Mouse (Mus musculus): Measurements from ENCODE around the gene Sez6l.

The Sez6l gene

GRCm38 (mm10) chr5:112533312-112534075, 43.5 kb downstream of the Sez6l start:
- no peak for DNase-seq (ENCODE audit: low spot score)

DNA sequence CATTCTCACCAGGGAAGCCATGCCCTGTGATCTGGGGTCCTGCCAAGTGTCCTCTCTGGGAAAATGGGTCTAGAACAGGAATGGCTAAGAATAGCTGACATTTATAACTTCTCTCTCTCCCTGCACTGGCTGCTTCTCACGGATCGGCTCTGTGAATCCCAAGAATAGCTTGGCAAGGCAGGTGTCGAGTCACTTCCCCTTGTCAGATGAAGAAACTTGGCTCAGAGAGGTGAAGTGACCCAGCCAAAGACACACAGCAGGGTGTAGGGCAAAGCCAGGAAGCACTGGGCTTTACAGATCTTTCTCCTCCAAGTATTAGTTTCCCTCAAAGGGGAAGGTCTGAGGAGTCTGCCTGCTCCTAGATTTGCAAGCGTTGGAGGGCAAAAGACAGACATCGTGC, 44.1 kb downstream of the Sez6l start:
- no peak for DNase-seq (ENCODE audit: low spot score)

DNA sequence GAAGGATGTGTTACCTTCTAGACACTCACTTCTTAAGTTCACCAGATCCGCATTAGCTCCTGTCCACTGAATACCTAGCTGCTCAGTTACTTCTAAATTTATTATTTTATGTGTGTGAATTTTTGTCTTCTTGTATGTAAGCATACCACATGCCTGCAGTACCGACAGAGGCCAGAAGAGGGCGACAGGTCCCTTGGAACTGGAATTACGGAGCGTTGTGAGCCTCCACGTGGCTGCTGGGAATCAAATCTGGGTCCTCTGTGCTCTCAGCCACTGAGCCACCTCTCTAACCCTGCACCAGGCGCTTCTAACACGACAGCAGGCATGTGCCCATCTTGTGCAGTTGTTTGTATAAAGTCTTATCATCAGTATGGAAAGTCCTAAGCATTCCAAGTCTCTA, 44.8 kb downstream of the Sez6l start:
- DNase-seq (ENCODE audit: low spot score): no peak

DNA sequence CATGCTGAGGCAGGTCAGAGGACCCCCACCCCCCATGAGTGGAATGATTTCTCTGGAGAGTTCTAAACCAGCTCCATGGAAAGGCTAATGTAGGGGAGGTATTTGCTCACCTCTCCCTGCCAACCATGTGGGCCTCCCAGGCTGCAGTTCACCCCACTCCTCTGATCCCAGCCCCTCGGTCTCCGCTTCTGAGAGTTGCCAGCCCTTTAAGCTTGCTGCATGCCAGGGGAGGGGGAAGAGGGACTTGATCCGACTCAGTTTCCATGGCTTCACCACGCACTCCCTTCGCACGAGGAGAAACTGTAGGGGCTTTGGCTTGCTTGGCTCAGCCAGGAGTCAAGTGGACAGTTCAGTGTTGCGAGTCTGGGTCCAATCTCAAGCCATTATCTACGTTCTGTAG, 45.9 kb downstream of the Sez6l start:
- DNase-seq (ENCODE audit: low spot score): no peak

- no peak for DNase-seq (ENCODE audit: low spot score)
Measured at GRCm38 (mm10) chr5:112526936-112527335, 50.0 kb downstream of the Sez6l start.

DNA sequence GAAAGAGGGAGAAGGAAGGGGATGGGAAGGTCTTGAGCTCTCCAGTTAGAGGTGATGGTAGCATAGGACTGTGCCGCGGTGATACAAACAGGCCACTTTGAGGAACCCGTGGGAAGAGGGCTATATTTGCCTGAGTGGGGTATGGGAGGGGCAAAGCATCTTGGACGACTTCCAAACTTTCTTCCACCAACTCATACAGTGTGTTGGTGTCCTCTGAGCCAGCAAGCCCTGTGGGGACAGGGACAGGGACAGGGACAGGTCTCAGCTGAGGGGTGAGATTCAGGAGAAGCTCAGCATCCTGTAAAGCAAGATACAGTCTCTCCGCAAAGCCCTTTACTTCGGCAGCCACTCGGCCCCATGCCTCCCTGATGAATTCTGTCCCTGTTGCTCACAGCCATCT, 50.5 kb downstream of the Sez6l start:
- DNase-seq (ENCODE audit: low spot score): no peak

- DNase-seq (ENCODE audit: low spot score): no peak
Measured at GRCm38 (mm10) chr5:112525980-112526379, 51.0 kb downstream of the Sez6l start.

GRCm38 (mm10) chr5:112525271-112525670, 51.7 kb downstream of the Sez6l start:
- no peak for DNase-seq (ENCODE audit: low spot score)

DNA sequence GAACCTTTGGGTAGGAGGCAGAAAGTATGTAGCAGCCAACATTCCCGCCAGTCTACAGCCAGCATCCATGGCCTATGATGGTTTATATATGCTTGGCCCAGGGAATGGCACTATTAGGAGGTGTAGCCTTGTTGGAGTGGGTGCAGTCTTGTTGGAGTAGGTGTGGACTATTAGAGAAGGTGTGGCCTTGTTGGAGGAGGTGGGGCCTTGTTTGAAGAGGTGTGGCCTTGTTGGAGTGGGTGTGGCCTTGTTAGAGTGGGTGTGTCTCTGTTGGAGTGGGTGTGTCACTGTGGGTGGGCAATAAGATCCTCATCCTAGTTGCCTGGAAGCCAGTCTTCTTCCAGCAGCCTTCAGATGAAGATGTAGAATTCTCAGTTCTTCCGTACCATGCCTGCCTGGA, 53.2 kb downstream of the Sez6l start:
- no peak for DNase-seq (ENCODE audit: low spot score)

GRCm38 (mm10) chr5:112523331-112523730, 53.7 kb downstream of the Sez6l start:
- DNase-seq (ENCODE audit: low spot score): no peak

DNA sequence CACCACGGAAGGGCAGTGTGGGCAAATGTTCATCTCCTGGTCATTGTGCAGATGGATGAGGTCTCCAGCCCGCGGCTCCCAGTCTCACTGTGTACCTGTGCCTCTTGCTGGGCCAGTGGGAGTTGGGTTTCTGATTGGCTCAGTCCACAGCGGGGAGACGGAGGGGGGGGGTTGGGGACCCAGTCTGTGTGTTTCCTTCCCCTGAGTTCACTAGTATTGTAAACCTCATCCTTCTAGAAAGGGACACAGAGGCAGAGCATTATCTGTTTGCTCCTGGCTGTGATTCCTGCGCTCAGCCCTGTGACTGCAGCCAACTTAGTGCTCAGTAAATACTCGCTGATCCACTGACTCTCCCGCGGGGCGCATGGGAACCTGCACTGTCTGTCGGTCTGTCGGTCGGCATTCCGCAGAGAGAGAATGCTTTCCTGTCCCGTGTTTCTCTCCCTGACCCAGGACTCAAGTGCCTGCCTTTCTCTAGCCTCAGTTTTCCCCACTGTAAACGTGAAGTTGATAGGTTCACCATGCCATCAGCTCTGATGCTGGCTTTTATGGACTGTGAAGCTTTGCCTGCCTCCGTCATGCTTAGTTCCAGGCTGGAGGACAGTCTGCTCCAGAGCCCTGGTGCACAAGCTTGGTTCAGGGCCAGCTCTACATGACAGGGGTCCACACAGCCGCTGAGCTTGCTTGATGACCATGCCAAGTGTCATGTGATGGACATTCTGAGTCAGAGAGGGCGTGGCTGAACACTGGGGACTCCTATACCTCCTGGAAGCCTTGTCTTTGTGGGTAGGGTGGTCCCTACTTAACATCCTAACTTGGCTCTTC, 55.1 kb downstream of the Sez6l start:
- DNase-seq (ENCODE audit: low spot score): no peak

- DNase-seq (ENCODE audit: low spot score): peak; percentile 88
Measured at GRCm38 (mm10) chr5:112520826-112521702, 55.9 kb downstream of the Sez6l start.

- DNase-seq (ENCODE audit: low spot score): no peak
Measured at GRCm38 (mm10) chr5:112518773-112519172, 58.2 kb downstream of the Sez6l start.

DNA sequence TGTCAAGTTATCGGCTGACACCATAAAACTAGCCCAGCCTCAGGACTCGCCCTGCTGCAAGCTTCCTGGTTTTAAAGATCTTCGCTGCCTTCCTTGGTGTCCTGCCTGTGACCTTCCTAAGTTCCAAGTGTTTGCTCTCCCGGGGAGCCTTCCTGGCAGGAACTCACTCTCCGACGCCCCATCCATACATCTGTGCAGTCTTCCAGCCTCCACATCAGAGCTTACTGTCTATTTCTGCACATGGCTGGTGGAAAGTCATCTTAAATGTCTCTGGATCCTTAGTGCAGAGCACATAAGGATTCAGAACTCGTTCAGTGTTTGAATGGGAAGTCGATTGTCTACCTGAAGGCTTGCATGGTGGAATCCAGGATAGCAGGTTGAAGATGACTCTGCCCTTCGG, 59.5 kb downstream of the Sez6l start:
- no peak for DNase-seq (ENCODE audit: low spot score)

- DNase-seq (ENCODE audit: low spot score): no peak
Measured at GRCm38 (mm10) chr5:112516527-112516926, 60.5 kb downstream of the Sez6l start.

- DNase-seq (ENCODE audit: low spot score): no peak
Measured at GRCm38 (mm10) chr5:112510351-112510750, 66.6 kb downstream of the Sez6l start.

- DNase-seq (ENCODE audit: low spot score): no peak
Measured at GRCm38 (mm10) chr5:112509916-112510315, 67.1 kb downstream of the Sez6l start.

- DNase-seq (ENCODE audit: low spot score): peak; percentile 67
Measured at GRCm38 (mm10) chr5:112505595-112505994, 71.4 kb downstream of the Sez6l start.

- no peak for DNase-seq (ENCODE audit: low spot score)
Measured at GRCm38 (mm10) chr5:112501384-112501783, 75.6 kb downstream of the Sez6l start.

DNA sequence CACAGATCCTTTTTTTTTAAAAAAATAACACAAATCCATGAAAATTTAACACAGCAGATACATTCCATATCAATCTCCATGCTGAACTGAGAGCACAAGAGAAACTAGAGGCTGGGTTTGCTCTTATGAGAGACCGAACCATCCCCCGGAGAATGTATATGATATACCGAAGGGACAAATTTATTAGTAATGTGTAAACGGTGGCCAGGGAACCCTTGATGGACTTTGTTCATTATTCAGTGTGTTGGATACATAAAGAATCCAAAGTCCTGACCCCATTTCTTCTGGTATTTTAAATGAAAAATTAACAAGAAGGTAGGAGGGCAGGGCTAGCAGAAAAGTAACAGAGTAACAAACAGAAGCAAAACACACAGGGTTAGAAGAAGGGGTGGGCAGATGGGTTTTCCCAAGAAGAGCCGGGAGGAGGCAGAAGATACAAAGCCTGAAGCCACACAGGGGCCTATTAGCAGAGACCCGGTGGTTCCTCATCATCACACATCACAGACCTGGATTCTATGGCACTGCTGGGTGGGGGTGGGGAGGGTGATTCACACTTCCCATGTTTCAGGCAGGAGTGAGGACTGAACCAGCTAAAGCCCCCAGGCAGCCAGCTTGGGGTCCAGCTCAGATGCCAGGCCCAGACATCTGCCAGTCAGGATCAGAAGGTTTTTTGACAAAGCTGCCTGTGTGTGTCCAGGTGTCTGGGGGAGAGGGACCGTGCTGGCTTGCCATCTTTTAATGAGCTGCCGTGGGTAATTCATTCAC, 76.9 kb downstream of the Sez6l start:
- no peak for DNase-seq (ENCODE audit: low spot score)

Data from embryo, embryonic 10.5 days (tissue).